Mouse (Mus musculus) cortical plate, adult 2 months (tissue): ENCODE measurements around the gene Foxl1.

Source experiments
- CTCF ChIP-seq: fragments of 200-500 bp; IDR thresholded peaks from 2 replicates; pipeline ENCODE4 v1.5.1; 2011; ENCODE audit warnings: mild to moderate bottlenecking, control low read depth, low read length; ENCODE audit not compliant: insufficient read depth; ENCODE audit errors: extremely low read depth
- POLR2A ChIP-seq: fragments of 200-500 bp; IDR thresholded peaks from 2 replicates; pipeline ENCODE4 v1.6.1; 2011; ENCODE audit warnings: mild to moderate bottlenecking, low read length, control low read depth; ENCODE audit not compliant: insufficient read depth; ENCODE audit errors: extremely low read depth

- TF ChIP-seq CTCF (no peak), POLR2A (no peak)
Observed at GRCm38 (mm10) chr8:121086004-121086900, 41.5 kb upstream of the Foxl1 start.
